Mouse (Mus musculus) adrenal gland, adult 18-20 months (tissue): Measurements from ENCODE around the gene Micall2. TPM values are rescaled to one million over a fixed set of nuclear protein-coding genes. Genes with fewer than 3 reads are reported as not detected.
"Not testable (repeated sequence)": the region's sequence is repeated elsewhere in the genome, so short reads cannot be mapped to it uniquely, and the experiment has no call there.

ENCODE experiments used
- DNase-seq, 2 experiments: peaks; one replicate each; pipeline ENCODE4 v3.0.0; 2021 to 2022; ENCODE audit warnings: low spot score in 2 of 2
- total RNA-seq, 2 experiments: library from RNA; stranded (reverse); gene quantifications; 1 replicate in 1 of 2; 2 replicates in 1 of 2; pipeline ENCODE4 v1.2.3; 2021

Micall2 gene
- total RNA-seq, 2 experiments from 2014 or later, result 5.0 to 9.9 TPM

DNA sequence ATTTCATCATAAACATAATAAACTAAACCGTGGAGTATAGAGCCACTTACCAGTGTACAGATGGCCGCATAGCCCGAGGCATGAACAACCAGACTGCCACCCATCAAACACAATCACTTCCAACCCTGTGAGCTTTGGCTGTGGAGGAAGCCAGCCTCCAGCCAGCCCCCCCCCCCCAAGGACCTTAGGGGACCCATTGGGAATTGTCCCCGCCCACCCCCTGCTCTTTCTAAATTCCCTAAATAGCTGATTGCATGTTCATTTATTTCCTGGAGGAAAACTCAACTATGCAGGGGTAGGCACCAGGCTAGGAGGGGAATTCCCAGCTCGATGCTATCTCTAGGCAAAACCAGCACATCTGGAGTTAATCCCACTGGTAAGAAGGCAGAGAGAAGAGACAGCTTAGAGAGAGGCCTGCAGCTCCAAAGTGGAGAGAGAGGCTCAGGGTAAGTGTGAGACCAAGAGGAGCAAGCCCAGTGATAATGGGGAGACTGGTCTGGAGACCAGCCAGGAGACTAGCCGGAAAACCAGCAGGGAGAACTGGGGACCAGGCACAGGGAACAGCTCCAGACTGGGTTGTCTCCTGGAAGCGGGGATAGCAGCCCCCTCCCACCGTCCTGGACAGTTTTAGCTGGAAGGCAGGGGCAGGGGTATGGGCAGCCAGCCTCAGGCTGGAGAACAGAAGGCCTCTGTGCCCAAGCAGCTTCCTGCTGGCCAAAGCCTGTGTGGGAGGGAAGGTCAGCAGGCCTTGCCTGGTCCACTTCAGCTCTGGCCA, 5.2 kb downstream of the Micall2 start:
- no peak for DNase-seq

DNA sequence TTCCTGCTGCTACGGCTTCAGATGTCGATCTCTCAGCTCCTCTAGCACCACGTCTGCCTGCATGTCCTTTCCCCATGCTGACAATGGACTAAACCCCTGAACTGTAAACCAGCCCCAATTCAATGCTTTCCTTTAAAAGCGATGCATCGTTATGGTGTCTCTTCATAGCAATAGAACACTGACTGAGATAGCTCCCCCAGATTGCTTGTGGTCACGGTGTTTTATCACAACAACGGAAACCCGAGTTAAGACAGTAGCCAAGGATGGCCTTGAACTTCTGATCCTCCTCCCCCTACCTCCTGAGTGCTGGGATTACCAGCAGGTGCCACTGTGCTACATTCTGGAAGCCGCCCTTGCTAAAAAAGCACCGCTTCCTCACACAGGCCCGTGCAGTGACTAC, 8.9 kb downstream of the Micall2 start:
- DNase-seq, result no peak

DNA sequence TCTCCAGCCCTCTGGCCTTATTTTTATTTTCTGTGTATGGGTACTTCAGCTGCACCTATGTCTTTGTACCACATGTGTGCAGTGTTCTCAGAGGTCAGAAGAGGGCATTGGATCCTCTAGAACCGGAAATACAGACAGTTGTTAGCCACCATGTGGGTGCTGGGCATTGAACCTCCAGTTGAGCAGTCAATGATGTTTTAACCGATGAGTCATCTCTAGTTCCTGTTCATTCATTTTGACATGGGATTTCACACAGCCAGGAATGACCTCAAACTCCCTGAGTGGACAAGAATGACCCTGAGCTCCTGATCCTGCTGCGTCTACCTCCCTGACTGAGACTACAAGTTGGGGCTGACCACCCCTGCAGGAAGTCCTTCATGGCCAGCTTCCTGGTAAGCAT, 9.9 kb downstream of the Micall2 start:
- DNase-seq, result no peak

DNA sequence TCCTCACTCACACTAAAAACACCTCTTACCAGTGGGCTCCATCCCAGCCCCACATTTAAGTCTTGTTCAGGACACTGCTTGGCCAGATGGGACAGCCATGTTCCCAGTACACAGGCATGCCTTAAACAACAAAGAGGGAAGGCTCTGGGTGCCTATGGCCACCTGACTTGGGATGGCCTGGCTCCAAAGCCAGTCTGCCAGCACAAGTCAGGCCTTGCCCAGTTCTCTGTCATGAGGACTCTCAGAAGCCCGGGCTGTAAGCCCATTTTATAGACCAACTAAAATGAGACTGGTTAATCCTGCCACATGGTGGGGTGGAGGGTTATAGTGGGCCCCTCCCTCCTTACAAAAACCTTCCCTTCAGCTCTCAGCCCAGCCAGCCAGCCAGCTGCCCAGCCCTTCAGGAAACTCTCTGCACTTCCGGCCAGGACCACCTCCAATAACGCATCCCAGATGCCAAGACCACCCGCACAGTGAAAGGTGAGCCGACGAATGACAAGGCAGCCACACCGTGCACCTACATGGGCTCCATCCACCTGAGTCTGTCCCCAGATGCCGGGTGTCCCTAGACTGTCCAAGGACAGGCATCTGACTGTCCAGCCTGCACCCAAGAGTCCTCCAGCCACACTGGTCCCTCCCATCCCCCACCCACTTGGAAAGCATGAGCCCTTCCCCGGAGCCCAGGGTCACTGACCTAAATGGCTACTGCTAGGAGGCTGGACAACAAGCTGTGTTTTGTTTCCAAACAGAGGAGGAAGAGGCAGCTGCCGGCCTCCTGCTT, 11.6 kb downstream of the Micall2 start:
- no peak for DNase-seq

DNA sequence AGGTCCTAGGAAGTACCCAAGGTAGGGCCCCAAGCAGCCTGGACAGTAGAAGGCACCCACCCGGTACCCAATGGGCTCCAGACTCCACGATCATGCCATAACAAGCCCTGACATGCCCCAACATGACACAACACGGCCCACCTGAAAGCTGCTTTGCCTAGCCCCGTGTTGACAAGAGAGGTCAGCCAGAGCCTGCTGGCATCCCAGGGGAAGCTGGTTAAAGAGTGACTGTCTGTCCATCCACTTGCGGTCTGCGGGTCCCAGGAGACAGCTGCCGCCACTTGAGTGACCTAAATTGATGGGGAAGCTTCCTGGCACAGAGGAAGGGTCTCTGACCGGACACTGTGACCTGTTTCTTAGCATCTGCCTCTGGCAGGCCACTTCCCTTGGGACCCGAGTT, 13.0 kb downstream of the Micall2 start:
- DNase-seq, result no peak

DNA sequence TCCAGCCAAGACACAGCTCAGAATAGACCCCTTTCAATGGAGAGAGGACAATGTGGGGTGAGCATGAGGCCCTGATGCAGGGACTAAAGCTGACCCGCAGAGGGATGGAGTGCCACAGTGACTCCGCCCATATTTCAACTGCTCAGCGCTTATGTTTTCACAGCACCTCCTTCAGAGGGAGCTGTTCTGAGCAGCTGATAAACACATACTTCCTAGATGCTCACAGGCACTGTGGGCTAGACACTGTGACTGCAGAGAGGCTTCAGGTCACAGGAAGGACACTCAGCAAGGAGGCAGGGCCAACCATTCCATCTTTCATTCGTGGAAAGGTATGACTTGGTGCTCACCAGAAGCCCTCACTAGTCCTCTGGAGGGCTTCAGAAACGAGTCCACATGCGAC, 13.4 kb downstream of the Micall2 start:
- DNase-seq, result no peak

DNA sequence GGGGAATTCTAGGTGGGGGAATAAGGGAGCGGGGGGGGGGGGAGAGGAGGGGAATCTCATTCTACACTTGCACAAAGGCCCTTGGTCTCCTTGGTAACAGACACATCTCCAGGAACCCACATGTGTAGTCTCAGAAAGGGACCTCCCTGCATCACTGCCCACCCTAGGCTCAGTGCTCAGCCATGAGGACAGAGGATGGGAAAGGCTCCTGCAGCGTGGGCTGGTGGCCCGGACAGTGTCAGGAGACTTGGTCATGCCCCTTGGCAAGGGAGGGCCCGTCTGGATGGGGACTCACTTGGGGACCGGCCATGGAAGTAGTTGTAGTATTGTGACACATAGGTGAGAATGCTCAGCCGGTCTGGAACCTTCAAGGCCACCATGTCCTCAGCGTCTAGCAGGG, 17.2 kb downstream of the Micall2 start:
- DNase-seq, result no peak

DNA sequence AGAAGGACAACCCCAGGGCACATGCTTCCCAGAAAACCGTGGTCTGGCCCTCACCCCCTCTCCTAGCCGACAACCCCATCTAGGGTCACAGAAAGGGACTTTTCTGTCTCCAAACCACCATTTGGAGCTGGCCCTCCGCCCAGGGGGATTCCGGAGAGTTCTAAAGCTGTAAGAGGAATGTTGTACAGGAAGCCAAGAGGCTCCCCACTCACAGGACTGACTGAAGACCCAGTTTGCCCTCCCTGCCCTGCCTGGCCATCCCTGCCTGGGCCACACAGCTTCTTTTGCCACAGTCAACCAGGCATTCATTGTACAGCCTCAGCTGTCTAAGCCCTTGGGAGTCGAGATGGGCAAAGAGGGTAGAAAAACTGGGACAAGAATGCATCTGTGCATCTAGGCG, 17.6 kb downstream of the Micall2 start:
- DNase-seq, result no peak

DNA sequence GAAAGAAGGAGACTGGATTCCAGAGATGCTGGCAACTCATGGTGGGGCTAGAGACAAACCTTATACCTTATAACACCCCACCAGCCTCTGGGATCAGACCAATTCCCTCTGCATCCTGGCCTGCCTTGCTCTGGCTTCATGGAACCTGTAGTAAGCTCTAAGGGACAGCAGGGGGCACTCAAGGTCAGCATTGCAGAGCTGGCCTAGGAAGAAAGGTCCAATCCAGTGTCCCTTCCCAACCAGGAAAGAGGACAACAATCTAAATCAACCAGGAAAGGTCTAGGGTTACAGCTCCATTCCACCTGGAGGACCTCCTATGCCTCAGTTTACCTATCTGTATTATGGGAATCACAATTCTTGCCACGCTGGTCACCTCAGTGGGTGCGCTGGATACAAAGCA, 18.4 kb downstream of the Micall2 start:
- peak; percentile 58 to 63 for DNase-seq

DNA sequence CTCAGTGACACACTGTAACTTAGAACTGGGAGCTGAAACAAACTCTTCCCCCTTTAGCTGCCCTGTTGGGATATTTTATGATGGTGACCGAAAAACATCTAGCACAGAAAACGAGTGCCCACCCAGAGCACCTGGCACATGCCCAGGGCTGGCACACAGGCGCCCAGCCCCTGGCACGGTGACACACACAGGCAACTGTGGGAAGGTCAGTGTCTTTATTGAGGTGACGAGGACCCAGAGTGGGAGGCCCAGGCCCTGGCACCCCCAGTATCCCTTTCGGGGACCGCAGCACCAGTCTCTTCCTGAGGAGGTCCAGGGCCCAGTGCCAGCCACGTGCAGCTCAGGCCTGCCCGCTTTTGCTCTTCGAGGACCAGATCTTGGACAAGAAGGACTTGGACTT, 29.6 kb downstream of the Micall2 start:
- no peak for DNase-seq

DNA sequence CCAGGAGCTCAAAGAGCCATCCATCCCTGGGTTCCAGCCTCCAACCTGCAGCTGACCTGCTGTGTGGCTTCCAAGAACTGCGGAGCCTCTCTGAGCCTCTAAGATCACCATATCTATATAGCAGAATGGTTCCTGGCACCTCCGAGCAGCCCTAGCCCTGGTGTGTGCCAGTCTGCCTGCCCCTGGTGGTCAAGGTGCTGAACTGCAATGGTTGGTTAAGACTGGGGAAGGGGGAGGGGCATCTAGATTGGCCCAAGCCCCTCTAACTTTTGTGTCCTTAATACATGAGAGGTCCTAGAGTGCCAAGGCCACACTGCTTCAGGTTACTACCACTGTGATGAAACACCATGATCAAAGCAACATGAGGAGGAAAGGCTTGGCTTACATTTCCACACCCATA, 33.2 kb downstream of the Micall2 start:
- DNase-seq, result no peak

DNA sequence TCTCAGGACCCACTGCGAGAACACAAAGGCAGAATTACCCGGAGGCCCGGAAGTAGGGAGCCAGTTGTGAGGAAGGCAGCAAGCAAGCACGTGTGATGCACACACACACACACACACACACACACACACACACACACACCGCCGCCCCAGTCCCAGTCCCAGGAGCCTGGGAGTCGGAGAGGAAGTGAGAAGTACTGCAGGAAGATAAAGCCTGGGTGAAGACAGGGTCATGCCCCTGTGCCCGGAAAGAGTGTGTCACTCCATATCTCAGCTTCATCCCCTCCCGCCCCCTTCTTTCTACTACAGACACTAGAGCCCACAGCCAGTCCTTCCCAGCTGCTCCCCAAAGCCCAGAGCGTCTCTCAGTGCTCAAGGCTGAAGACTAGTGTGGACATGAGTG, 33.9 kb downstream of the Micall2 start:
- DNase-seq, result no peak

DNA sequence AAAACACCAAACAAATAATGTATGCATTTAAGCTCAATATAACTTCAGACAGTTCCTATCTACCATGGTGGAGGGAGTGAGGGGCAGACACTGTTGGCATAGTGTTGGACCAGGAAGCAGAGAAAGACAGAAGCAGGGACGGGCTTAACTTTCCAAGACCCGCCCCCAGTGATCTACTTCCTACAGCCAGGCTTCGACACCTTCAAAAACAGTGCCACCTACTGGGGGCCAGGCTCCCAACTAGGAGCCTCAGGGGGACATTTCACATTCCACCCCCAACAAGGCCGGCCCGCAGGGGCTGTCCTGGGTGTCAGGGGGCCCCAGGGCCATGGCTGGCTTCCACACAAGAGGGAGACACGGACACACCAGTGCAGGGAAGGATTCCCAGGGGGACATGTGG, 39.2 kb downstream of the Micall2 start:
- DNase-seq, result no peak

DNA sequence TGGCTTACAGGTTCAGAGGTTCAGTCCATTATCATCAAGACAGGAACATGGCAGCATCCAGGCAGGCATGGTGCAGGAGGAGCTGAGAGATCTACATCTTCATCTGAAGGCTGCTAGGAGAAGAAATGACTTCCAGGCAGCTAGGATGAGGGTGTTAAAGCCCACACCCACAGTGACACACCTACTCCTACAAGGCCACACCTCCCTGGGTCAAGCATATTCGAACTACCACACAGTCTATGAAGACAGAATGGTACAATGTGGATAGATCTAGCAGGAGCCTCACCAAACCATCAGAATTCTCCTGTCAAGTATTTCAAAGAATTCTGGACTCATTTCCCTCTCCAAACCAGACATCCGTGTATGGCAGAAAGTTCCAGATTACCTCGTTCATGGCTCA, 40.3 kb downstream of the Micall2 start:
- not testable (repeated sequence) for DNase-seq

DNA sequence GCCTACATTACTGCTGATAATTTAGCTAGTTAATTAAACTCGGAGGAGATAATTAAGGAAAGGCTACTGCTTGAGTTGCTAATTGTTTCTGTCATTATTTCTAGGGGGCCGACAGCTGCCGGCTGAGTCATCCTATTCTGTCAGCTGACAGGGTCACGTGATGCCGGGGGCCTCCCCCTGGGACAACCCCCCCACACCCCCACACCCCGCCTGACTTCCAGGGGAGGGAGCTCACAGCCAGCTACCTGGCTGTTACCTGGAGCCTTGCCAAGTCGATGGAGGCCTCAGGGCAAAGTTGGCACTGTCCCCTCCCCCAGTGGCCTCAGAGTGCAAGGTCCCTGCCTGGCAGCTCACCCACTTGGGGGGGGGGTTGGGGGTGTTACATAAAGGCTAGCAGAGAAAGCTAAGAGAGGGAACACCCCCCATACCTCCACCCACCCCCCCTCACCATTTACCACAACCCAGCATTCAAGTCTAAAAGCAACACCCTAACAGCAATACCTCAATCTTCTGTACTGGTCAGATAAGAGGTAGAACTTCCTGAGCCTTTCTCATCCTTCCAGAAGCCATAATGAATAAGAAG, 41.1 kb downstream of the Micall2 start:
- no peak for DNase-seq

DNA sequence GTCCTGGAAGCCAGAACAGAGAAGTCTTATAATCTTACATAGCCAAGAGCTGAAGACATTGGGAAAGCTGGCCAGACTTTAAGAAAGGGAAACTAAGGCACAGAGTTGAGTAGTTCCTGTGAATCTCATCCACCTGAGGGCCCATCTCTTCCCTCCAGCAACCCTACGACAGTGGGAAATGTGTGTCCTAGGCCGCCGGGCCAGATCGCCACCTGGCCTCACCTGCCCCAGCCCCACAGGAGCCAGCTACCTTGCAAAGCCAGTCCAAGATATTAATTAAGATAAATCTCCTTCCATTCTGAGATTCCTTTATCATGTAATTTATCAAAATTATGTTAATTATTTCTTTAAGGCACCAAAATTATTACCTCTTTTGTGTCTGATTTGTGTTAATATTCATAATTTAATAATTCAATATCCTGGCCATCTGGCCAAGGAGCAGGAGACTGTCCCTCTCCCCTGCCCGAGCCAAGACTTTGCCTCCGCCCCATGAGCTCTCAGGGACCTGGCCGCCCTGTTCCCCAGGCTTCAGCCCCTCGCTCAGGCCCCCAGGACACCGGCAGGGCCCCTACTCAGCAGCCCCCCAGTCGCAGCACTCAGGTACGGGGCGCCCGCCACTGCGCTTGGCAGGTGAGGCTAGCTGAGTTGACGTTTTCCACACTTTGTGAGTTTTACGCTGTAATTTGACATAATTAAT, 41.7 kb downstream of the Micall2 start:
- no peak for DNase-seq

DNA sequence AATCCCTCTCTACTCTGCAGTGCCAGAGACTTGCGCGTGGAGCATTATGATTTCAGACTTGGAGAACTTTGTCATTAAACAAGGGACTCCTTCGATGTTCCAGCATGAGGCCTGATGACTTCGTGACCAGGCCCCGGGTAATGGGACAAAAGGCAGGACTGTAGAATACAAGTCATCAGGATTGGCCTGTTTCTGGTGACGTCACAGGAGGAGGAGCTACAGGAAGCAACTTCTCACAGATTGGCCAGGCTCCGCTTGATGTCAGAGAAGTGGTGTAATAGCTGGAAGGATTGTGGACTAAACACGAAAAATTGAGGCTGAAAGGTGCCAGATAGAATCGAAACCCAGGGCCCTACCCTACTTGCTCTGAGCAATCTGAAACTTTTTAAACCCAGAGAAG, 45.3 kb downstream of the Micall2 start:
- no peak for DNase-seq

DNA sequence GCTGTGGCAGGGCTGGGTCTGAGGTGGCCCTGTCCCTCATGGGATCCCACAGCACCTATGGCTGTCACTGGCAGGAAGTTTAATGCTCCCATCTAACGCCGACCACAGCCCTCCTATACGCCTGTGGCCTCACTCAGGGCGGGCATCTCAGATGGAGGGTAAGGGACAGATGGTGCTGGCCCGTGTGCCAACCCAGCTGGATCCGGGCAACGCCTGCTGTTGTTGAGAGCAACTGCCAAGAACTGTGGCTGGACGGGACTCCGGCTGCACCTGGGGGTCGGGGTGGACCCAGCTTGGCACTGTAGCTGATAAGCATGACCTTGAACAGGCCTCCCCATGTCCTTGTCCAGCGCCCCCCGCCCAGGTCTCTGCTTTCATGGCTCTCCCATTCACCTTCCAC, 47.8 kb downstream of the Micall2 start:
- DNase-seq, result no peak

DNA sequence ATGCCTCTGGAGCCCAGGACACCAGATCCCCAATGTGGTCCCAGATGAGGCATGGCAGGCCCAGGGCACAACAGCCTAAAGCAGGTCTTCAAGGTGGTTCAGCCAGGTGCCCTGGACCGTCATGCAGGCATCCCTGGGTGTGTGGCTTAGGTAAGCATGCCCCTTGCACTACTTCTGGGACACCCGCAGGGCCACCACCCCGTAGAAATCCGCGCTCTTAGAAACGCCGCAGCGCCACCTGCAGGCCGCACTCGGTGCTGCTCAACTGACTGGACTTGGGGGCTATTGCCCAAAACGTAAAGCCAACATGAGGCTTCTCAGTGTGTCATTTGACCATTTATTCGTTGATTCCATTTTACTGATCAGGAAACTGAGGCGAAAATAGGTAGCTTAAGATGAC, 48.5 kb downstream of the Micall2 start:
- DNase-seq, result peak; percentile 28 to 49

DNA sequence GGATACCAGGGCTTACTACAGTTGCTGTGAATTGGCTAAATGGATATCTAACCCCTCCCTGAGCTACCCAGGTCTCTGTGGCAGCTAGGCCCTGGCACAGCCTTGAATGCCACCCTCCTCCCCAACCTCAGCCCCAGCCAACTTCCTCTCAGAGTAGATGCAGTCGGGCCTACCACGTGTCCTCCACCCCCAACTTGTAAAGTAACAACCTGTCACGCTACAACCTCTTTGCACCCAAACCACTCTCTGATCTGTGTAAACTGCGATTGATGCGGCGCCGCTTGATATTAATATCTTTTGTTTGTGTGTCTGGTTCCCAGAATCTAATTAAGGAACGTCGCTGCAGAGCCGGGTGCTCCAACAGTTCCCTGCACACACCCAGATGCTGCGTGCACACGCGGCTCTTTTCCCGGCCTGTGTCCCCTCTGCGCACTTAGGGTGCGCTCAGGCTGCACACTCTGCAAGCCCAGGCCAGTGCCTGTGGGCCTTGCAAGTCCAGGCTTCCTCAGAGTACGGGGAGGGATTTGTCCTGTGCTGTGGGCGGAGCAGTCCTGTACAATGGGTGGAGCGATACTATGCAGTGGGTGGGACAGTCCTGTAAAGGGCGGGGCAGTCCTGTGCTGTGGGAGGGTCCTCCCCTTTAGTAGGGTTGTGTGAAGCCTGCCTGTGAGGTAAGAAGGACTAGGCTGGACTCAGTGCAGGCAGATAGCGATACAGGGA, 49.4 kb downstream of the Micall2 start:
- no peak for DNase-seq

DNA sequence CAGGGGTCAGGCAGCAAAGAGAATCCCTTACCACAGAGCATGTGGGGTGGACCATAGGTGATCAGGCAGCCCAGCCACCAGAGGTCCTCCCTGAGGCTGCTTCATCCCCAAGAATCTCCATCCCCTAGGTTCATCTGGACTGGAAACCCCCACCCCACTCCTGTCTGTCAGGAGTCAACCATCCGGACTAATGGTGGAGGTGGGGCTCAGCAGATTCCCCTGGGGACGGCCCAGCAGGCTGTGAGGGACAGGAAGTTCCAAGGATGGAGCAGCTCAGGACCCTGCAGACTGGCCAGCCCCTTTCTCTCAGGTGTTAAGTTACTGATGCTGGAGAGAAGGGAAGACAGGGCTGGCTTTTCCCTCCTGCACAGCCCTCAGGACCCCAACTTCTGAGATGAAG, 52.9 kb downstream of the Micall2 start:
- no peak for DNase-seq
